Mouse (Mus musculus): ENCODE results near the gene Pitx2. TPM values are rescaled to one million over a fixed set of nuclear protein-coding genes. Genes with fewer than 3 reads are reported as not detected.

Pitx2 gene
- polyA plus RNA-seq, 1 experiment, result not detected

DNA sequence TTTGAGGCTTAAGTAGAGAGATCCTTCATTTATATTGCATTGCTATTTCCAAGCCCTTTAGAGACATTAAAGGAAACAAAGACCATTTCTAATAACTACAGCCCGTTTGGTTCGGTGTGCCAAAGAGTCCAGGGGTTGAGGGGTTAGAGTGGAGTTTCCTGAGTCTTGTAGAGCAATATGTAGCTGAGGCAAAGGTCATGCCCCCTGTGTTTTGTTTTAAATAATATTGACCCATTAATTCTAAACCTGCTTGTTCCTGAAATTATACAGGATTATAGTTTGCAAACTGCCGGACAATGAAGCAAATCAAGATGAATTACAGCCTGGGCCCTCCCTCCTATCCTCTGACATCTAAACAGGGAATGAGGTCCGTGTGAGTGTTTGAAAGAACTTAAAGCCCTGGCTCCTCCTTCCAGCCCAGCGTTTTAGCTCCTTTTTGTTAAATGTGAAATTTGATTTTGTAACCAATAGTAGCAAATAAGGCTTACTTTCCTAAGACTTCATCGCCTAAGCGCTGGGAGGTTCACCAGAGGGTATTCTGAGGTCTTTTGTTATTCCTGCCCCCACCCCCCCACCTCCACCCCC is 20.5 kb downstream of the Pitx2 start:
- peaks cover 99% of the 10 kb centered on the region for H3K27me3 ChIP-seq (ENCODE audit: control insufficient read depth)
- no peaks in the 10 kb centered on the region for H3K4me1 ChIP-seq (ENCODE audit: control insufficient read depth)
- no peaks in the 10 kb centered on the region for H3K36me3 ChIP-seq (ENCODE audit: control insufficient read depth)
- H3K9me3 ChIP-seq (ENCODE audit: control insufficient read depth, low read length), result peaks cover 2% of the 10 kb centered on the region; the same call in 1 of the 2 replicates
- TF ChIP-seq GATA1 (IDR thresholded peaks at IDR 0.05; ENCODE audit: low read length) (no peak), TAL1 (IDR thresholded peaks at IDR 0.05; ENCODE audit: low read length) (no peak)
- H3K4me3 ChIP-seq (replicated peaks), result no peak overlapping the region

- Histone ChIP-seq H3K27me3 (ENCODE audit: control insufficient read depth) (peaks cover 99% of the 10 kb centered on the region), H3K4me1 (ENCODE audit: control insufficient read depth) (no peaks in the 10 kb centered on the region), H3K4me3 (replicated peaks) (no peak overlapping the region), H3K9me3 (ENCODE audit: control insufficient read depth, low read length) (peaks cover 2% of the 10 kb centered on the region; the same call in 1 of the 2 replicates), H3K36me3 (ENCODE audit: control insufficient read depth) (no peaks in the 10 kb centered on the region)
- no peak for TF ChIP-seq TAL1 (IDR thresholded peaks at IDR 0.05; ENCODE audit: low read length)
- no peak for TF ChIP-seq GATA1 (IDR thresholded peaks at IDR 0.05; ENCODE audit: low read length)
These were observed 21.2 kb downstream of the Pitx2 start for GRCm38 (mm10) chr3:129220681-129221379.

- TF ChIP-seq GATA1 (IDR thresholded peaks at IDR 0.05; ENCODE audit: low read length) (no peak), TAL1 (IDR thresholded peaks at IDR 0.05; ENCODE audit: low read length) (no peak)
- Histone ChIP-seq H3K4me1 (ENCODE audit: control insufficient read depth) (no peaks in the 10 kb centered on the region), H3K36me3 (ENCODE audit: control insufficient read depth) (no peaks in the 10 kb centered on the region), H3K4me3 (replicated peaks) (no peak overlapping the region), H3K27me3 (ENCODE audit: control insufficient read depth) (peaks cover 99% of the 10 kb centered on the region), H3K9me3 (ENCODE audit: control insufficient read depth, low read length) (peaks cover 2% of the 10 kb centered on the region; the same call in 1 of the 2 replicates)
These were observed 21.9 kb downstream of the Pitx2 start for GRCm38 (mm10) chr3:129221380-129222260.

GRCm38 (mm10) chr3:129222448-129223290 is 23.0 kb downstream of the Pitx2 start:
- Histone ChIP-seq H3K27me3 (ENCODE audit: control insufficient read depth) (peaks cover 99% of the 10 kb centered on the region), H3K36me3 (ENCODE audit: control insufficient read depth) (no peaks in the 10 kb centered on the region), H3K9me3 (ENCODE audit: control insufficient read depth, low read length) (peaks cover 2% of the 10 kb centered on the region; the same call in 1 of the 2 replicates), H3K4me1 (ENCODE audit: control insufficient read depth) (no peaks in the 10 kb centered on the region), H3K4me3 (replicated peaks) (no peak overlapping the region)
- TF ChIP-seq GATA1 (IDR thresholded peaks at IDR 0.05; ENCODE audit: low read length), result no peak
- TF ChIP-seq TAL1 (IDR thresholded peaks at IDR 0.05; ENCODE audit: low read length), result no peak

DNA sequence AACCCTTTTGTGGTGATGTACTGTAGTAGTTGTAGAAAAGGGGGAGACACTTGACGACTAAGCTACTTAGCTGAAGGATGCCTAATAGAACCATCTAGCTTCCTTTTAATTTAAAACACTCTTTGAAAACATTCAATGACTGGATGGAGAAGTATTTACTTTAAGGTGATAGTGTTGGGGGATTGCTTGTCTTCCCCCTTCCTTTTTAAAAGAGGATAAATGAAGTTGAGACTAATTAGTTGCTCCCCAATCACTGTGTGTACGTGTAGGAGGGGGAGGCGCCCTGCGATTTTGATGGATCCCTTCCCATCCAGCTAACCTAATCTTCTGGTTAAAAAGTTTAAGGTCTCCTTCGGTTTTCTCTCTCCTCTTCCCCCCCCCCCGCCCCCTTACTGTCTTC is 23.7 kb downstream of the Pitx2 start:
- Histone ChIP-seq H3K9me3 (ENCODE audit: control insufficient read depth, low read length) (no peaks in the 10 kb centered on the region; the same call in 1 of the 2 replicates), H3K4me3 (replicated peaks) (no peak overlapping the region), H3K27me3 (ENCODE audit: control insufficient read depth) (peaks cover 96% of the 10 kb centered on the region), H3K4me1 (ENCODE audit: control insufficient read depth) (no peaks in the 10 kb centered on the region), H3K36me3 (ENCODE audit: control insufficient read depth) (no peaks in the 10 kb centered on the region)
- TF ChIP-seq TAL1 (IDR thresholded peaks at IDR 0.05; ENCODE audit: low read length) (no peak), GATA1 (IDR thresholded peaks at IDR 0.05; ENCODE audit: low read length) (no peak)

- TF ChIP-seq TAL1 (IDR thresholded peaks at IDR 0.05; ENCODE audit: low read length) (no peak), GATA1 (IDR thresholded peaks at IDR 0.05; ENCODE audit: low read length) (no peak)
- H3K9me3 ChIP-seq (ENCODE audit: control insufficient read depth, low read length), result no peaks in the 10 kb centered on the region; the same call in 1 of the 2 replicates
- H3K4me3 ChIP-seq (replicated peaks), result no peak overlapping the region
- H3K36me3 ChIP-seq (ENCODE audit: control insufficient read depth), result no peaks in the 10 kb centered on the region
- H3K27me3 ChIP-seq (ENCODE audit: control insufficient read depth), result peaks cover 89% of the 10 kb centered on the region
- no peaks in the 10 kb centered on the region for H3K4me1 ChIP-seq (ENCODE audit: control insufficient read depth)
These were observed 24.5 kb downstream of the Pitx2 start for GRCm38 (mm10) chr3:129223964-129224805.

DNA sequence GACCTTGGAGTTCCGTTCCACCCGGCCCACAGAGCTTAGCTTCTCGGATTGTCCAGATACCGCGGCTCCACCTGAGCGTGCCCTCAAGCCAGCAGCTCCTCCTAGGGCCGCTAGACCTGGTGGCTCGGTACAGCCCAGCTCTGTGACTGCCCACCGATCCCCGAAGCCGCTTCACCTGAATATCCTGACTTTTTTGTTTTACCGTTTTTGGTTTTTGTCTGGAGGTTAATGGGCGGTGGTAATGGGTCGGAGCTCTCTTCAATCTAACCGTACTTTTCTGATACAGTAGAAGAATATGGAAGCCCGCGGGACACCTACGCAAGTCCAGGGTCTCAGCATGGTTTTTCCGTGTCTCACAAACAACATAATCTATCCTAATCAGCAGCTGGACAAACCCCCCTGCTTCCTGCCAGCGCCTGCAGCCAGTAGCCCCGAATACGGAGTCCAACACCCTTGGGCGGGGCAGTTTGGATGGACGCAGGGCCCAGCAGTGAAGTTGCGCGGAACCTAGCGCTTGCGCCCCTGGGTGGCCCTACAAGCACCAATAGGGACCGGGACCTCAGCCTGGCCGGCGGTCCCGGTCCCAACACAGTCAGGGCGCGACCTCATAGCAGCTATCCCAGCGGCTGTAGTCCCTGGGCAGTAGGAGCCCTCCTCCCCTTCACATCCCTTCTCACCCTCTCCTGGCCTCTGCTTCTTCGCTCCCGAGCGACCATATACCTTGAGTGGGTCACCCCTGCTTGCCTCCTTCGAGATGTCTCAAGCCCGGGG is 25.3 kb downstream of the Pitx2 start:
- no peaks in the 10 kb centered on the region for H3K4me1 ChIP-seq (ENCODE audit: control insufficient read depth)
- no peaks in the 10 kb centered on the region for H3K36me3 ChIP-seq (ENCODE audit: control insufficient read depth)
- H3K9me3 ChIP-seq (ENCODE audit: control insufficient read depth, low read length), result no peaks in the 10 kb centered on the region; the same call in 1 of the 2 replicates
- no peak overlapping the region for H3K4me3 ChIP-seq (replicated peaks)
- TF ChIP-seq GATA1 (IDR thresholded peaks at IDR 0.05; ENCODE audit: low read length) (no peak), TAL1 (IDR thresholded peaks at IDR 0.05; ENCODE audit: low read length) (no peak)
- peaks cover 81% of the 10 kb centered on the region for H3K27me3 ChIP-seq (ENCODE audit: control insufficient read depth)

Data from erythroblast, embryonic 14.5 days (primary cell).